ENCODE assay signal across 8 mouse cellular contexts in the genomic region with DNA sequence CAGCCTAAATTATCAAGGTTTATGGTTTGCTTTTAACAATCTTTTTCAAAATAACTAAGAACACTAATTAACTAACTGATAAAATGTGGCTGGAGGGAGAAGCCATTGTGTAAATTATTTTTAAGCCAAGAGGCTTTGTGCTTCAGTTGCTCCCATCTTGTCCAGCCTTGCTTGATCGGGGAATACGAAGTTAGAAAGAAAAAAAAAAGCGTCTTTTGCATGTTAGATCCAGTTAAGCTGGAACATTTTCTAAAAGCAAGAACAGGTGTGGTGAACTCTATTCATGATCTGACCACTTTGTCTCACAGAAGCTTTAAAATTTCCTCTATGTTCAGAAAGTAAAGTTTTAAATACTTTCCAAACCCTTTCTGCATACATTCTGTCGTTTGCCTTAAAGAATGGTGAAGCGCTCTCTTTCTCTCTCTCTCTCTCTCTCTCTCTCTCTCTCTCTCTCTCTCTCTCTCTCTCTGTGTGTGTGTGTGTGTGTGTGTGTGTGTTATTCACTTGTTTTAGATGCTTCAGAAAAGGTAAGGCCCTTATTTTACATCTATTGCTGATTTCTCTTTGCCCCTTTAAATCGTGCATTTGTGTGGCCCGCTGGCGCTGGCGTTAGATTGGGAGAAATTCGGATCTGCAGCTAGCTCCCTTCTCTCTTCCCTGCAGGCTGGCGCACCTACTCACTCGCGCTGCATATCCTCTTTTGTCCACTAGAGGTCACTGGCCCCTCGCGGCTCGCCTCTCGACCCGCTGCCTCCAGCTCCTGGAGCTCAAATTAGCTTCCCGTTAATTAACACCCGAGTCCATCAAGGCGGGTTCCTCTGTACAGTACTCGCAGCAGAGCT.
A peak's percentile ranks its signal among the peaks of the same experiment; 100 is the strongest.
DNase-seq lines count a peak whose midpoint lies in the region; ATAC-seq and TF ChIP-seq lines count a peak whose summit lies in the region.

No protein-coding gene starts in this region.

- no peaks in the 10 kb centered on the region for H3K4me1 ChIP-seq in embryonic facial prominence, embryonic 11.5 days (ENCODE audit: control insufficient read depth, insufficient read depth, low read length)
- H3K4me1 ChIP-seq in heart, adult 2 months (ENCODE audit: control insufficient read depth, insufficient read depth, low read length): no peaks in the 10 kb centered on the region
- no peaks in the 10 kb centered on the region for H3K4me1 ChIP-seq in kidney, adult 2 months (ENCODE audit: control insufficient read depth, insufficient read depth, low read length)
- H3K4me1 ChIP-seq in limb, embryonic 11.5 days (ENCODE audit: control insufficient read depth, insufficient read depth, low read length): no peaks in the 10 kb centered on the region
- H3K4me1 ChIP-seq in midbrain, embryonic 16.5 days (ENCODE audit: control insufficient read depth, insufficient read depth, low read length): peaks cover 9% of the 10 kb centered on the region; the same call in 1 of the 2 replicates

- ATAC-seq in embryonic facial prominence, embryonic 11.5 days (replicated peaks; ENCODE audit: insufficient number of reproducible peaks, low FRiP score, low TSS enrichment, low read depth): peak; percentile 76
- ATAC-seq in limb, embryonic 11.5 days (ENCODE audit: insufficient number of reproducible peaks, low FRiP score, low TSS enrichment, low read depth): peak; percentile 66
- peak; percentile 78 for ATAC-seq in midbrain, embryonic 16.5 days

- under 1% methylated on average over 22 of the region's 22 CpGs for WGBS in embryonic facial prominence, embryonic 11.5 days
- WGBS in heart, adult 2 months: 2% methylated on average over 22 of the region's 22 CpGs
- WGBS in kidney, adult 2 months: 3% methylated on average over 22 of the region's 22 CpGs
- 1% methylated on average over 22 of the region's 22 CpGs for WGBS in limb, embryonic 11.5 days
- 1% methylated on average over 22 of the region's 22 CpGs for WGBS in midbrain, embryonic 16.5 days

- TF ChIP-seq CTCF in heart, adult 2 months (IDR thresholded peaks at IDR 0.05): peak; percentile 98
- peak; percentile 90 for TF ChIP-seq CTCF in kidney, adult 2 months (conservative IDR thresholded peaks at IDR 0.05; ENCODE audit: insufficient read depth, insufficient read length, low read depth, low read length)

- peak overlapping the region; percentile 3 for H3K4me3 ChIP-seq in embryonic facial prominence, embryonic 11.5 days (ENCODE audit: low read depth, low read length)
- no peak overlapping the region for H3K4me3 ChIP-seq in heart, adult 2 months
- no peak overlapping the region for H3K4me3 ChIP-seq in kidney, adult 2 months (ENCODE audit: insufficient read depth, low read depth, low read length)
- 0 out of 2 replicates have a peak overlapping the region, but pooled peaks have one; percentile 3 for H3K4me3 ChIP-seq in limb, embryonic 11.5 days (ENCODE audit: low read depth, low read length)
- peak overlapping the region; percentile 44 for H3K4me3 ChIP-seq in midbrain, embryonic 16.5 days (ENCODE audit: low read depth, low read length)

- no peak for TF ChIP-seq POLR2A in heart, adult 2 months (IDR thresholded peaks at IDR 0.05; ENCODE audit: insufficient read depth, low read depth, low read length)
- no peak for TF ChIP-seq POLR2A in kidney, adult 2 months (IDR thresholded peaks at IDR 0.05; ENCODE audit: low read depth, low read length)

- intact Hi-C loops in heart, adult 2 months (cut with DNase I): loop anchor here (2.0 kb wide), 2 partner anchors 632 to 1044 kb away; no protein-coding TSS in a partner anchor

- peaks cover 50% of the 10 kb centered on the region for H3K27me3 ChIP-seq in embryonic facial prominence, embryonic 11.5 days (ENCODE audit: control insufficient read depth, insufficient read depth, low read length)
- H3K27me3 ChIP-seq in heart, adult 2 months (ENCODE audit: control insufficient read depth, insufficient read depth, low read length): peaks cover 25% of the 10 kb centered on the region
- peaks cover 3% of the 10 kb centered on the region for H3K27me3 ChIP-seq in kidney, adult 2 months (replicated peaks; ENCODE audit: control insufficient read depth, insufficient read depth, low read length)
- peaks cover 73% of the 10 kb centered on the region for H3K27me3 ChIP-seq in limb, embryonic 11.5 days (ENCODE audit: control insufficient read depth, insufficient read depth, low read length)
- H3K27me3 ChIP-seq in midbrain, embryonic 16.5 days (ENCODE audit: control insufficient read depth, insufficient read depth, low read depth, low read length): peaks cover 6% of the 10 kb centered on the region; the same call in 1 of the 2 replicates

- H3K79me2 ChIP-seq in heart, adult 2 months (replicated peaks; ENCODE audit: control insufficient read depth, insufficient read depth, low read length): no peaks in the 10 kb centered on the region

- no peak overlapping the region for H3K9ac ChIP-seq in embryonic facial prominence, embryonic 11.5 days (replicated peaks; ENCODE audit: low read length)
- H3K9ac ChIP-seq in heart, adult 2 months (ENCODE audit: low read depth, low read length): no peak overlapping the region
- no peak overlapping the region for H3K9ac ChIP-seq in limb, embryonic 11.5 days (ENCODE audit: low read length)
- peak overlapping the region; percentile 66; the same call in 1 of the 2 replicates for H3K9ac ChIP-seq in midbrain, embryonic 16.5 days (ENCODE audit: low read depth, low read length)

- no peak overlapping the region for H3K27ac ChIP-seq in embryonic facial prominence, embryonic 11.5 days (replicated peaks; ENCODE audit: low read depth, low read length)
- no peak overlapping the region for H3K27ac ChIP-seq in heart, adult 2 months
- H3K27ac ChIP-seq in kidney, adult 2 months (ENCODE audit: insufficient read depth, low read depth, low read length): no peak overlapping the region
- no peak overlapping the region for H3K27ac ChIP-seq in limb, embryonic 11.5 days (replicated peaks; ENCODE audit: low read depth, low read length)
- H3K27ac ChIP-seq in midbrain, embryonic 16.5 days (ENCODE audit: low read length): peak overlapping the region; percentile 88

- no peaks in the 10 kb centered on the region for H3K36me3 ChIP-seq in embryonic facial prominence, embryonic 11.5 days (replicated peaks; ENCODE audit: control insufficient read depth, insufficient read depth, low read depth, low read length)
- H3K36me3 ChIP-seq in heart, adult 2 months (ENCODE audit: control insufficient read depth, insufficient read depth, low read length): no peaks in the 10 kb centered on the region
- no peaks in the 10 kb centered on the region for H3K36me3 ChIP-seq in kidney, adult 2 months (ENCODE audit: control insufficient read depth, insufficient read depth, low read length)
- no peaks in the 10 kb centered on the region for H3K36me3 ChIP-seq in limb, embryonic 11.5 days (ENCODE audit: control insufficient read depth, insufficient read depth, low read length)
- no peaks in the 10 kb centered on the region for H3K36me3 ChIP-seq in midbrain, embryonic 16.5 days (ENCODE audit: control insufficient read depth, insufficient read depth, low read length)

- peak; percentile 45 to 67 for DNase-seq in urinary bladder, adult 18-20 months (ENCODE audit: low spot score in 2 of 2)
- DNase-seq in urinary bladder, postnatal 10 days (ENCODE audit: low spot score): no peak
- DNase-seq in embryonic facial prominence, embryonic 11.5 days (ENCODE audit: low spot score): peak; percentile 89
- DNase-seq in heart, adult 2 months: peak; percentile 73 to 84
- peak; percentile 82 for DNase-seq in kidney, adult 2 months
- DNase-seq in limb, embryonic 11.5 days (ENCODE audit: low spot score): peak; percentile 90
- DNase-seq in spleen, postnatal 10 days (ENCODE audit: low spot score in 2 of 2): peak; percentile 50 to 75

- TF ChIP-seq EP300 in heart, adult 2 months (IDR thresholded peaks at IDR 0.05; ENCODE audit: insufficient read depth, low read depth, low read length): 0 out of 2 replicates have a peak, but pooled peaks have one; percentile 37

- peak overlapping the region; percentile 3; the same call in 1 of the 2 replicates for H3K4me2 ChIP-seq in embryonic facial prominence, embryonic 11.5 days (ENCODE audit: low read depth, low read length)
- peak overlapping the region; percentile 35 for H3K4me2 ChIP-seq in limb, embryonic 11.5 days (ENCODE audit: low read depth, severe bottlenecking)
- peak overlapping the region; percentile 63 for H3K4me2 ChIP-seq in midbrain, embryonic 16.5 days (ENCODE audit: low read length)

- H3K9me3 ChIP-seq in embryonic facial prominence, embryonic 11.5 days (replicated peaks; ENCODE audit: control insufficient read depth, low read length): no peaks in the 10 kb centered on the region
- H3K9me3 ChIP-seq in limb, embryonic 11.5 days (ENCODE audit: control insufficient read depth, low read length): no peaks in the 10 kb centered on the region
- H3K9me3 ChIP-seq in midbrain, embryonic 16.5 days (replicated peaks; ENCODE audit: control insufficient read depth, low read length, poor library complexity, severe bottlenecking): no peaks in the 10 kb centered on the region

Comparison
In these comparisons a context has a peak if more than half of its experiments do, and no peak if none do; other contexts are left out.
1. H3K4me2 ChIP-seq: peak in every context shown above with its lines; median percentile 63 in midbrain, embryonic 16.5 days; 35 in limb, embryonic 11.5 days; 3 in embryonic facial prominence, embryonic 11.5 days.
2. H3K4me3 ChIP-seq: peak in embryonic facial prominence, embryonic 11.5 days (single experiment), limb, embryonic 11.5 days (single experiment) and midbrain, embryonic 16.5 days (single experiment); none in heart, adult 2 months (single experiment) and kidney, adult 2 months (single experiment).
3. Peak in every context shown above with its lines, with median percentiles within 50 percentile points of each other: ATAC-seq.